Mouse (Mus musculus): ENCODE measurements around the gene Golph3l. TPM values are rescaled to one million over a fixed set of nuclear protein-coding genes. Genes with fewer than 3 reads are reported as not detected.

Golph3l gene
- polyA plus RNA-seq, 1 experiment from 2014 or later = 31.8 TPM

- Histone ChIP-seq H3K4me3 (peak overlapping the region; percentile 90), H3K27me3 (ENCODE audit: low read depth, poor library complexity, severe bottlenecking) (no peaks in the 10 kb centered on the region), H3K9me3 (replicated peaks) (no peaks in the 10 kb centered on the region), H3K27ac (no peak overlapping the region), H3K36me3 (peaks cover 59% of the 10 kb centered on the region), H3K4me1 (peaks cover 50% of the 10 kb centered on the region)
- 73% methylated on average over 7 of the region's 7 CpGs for WGBS
- no peak for DNase-seq (ENCODE audit: low spot score)
These were observed 73.4 kb downstream of the Golph3l start for GRCm38 (mm10) chr3:95661945-95662715.

GRCm38 (mm10) chr3:95662724-95663449, 74.2 kb downstream of the Golph3l start:
- peaks cover 53% of the 10 kb centered on the region for H3K4me1 ChIP-seq
- WGBS = 86% methylated on average over 7 of the region's 7 CpGs
- no peaks in the 10 kb centered on the region for H3K27me3 ChIP-seq (ENCODE audit: low read depth, poor library complexity, severe bottlenecking)
- no peaks in the 10 kb centered on the region for H3K9me3 ChIP-seq (replicated peaks)
- no peak overlapping the region for H3K4me3 ChIP-seq
- DNase-seq (ENCODE audit: low spot score) = no peak
- H3K27ac ChIP-seq = no peak overlapping the region
- H3K36me3 ChIP-seq = peaks cover 65% of the 10 kb centered on the region

- DNase-seq (ENCODE audit: low spot score) = no peak
- no peak overlapping the region for H3K27ac ChIP-seq
- H3K27me3 ChIP-seq (ENCODE audit: low read depth, poor library complexity, severe bottlenecking) = no peaks in the 10 kb centered on the region
- H3K4me1 ChIP-seq = peaks cover 52% of the 10 kb centered on the region
- H3K36me3 ChIP-seq = peaks cover 71% of the 10 kb centered on the region
- WGBS = 91% methylated on average over 2 of the region's 2 CpGs
- H3K4me3 ChIP-seq = no peak overlapping the region
- no peaks in the 10 kb centered on the region for H3K9me3 ChIP-seq (replicated peaks)
These were observed 74.8 kb downstream of the Golph3l start for GRCm38 (mm10) chr3:95663486-95663885.

GRCm38 (mm10) chr3:95663969-95664608, 75.4 kb downstream of the Golph3l start:
- Histone ChIP-seq H3K4me3 (no peak overlapping the region), H3K4me1 (peaks cover 52% of the 10 kb centered on the region), H3K27ac (no peak overlapping the region), H3K36me3 (peaks cover 77% of the 10 kb centered on the region), H3K9me3 (replicated peaks) (no peaks in the 10 kb centered on the region), H3K27me3 (ENCODE audit: low read depth, poor library complexity, severe bottlenecking) (no peaks in the 10 kb centered on the region)
- no peak for DNase-seq (ENCODE audit: low spot score)
- 95% methylated on average over 3 of the region's 3 CpGs for WGBS

GRCm38 (mm10) chr3:95664940-95665352, 76.2 kb downstream of the Golph3l start:
- no peak overlapping the region for H3K27ac ChIP-seq
- no peaks in the 10 kb centered on the region for H3K27me3 ChIP-seq (ENCODE audit: low read depth, poor library complexity, severe bottlenecking)
- peaks cover 52% of the 10 kb centered on the region for H3K4me1 ChIP-seq
- H3K36me3 ChIP-seq = peaks cover 85% of the 10 kb centered on the region
- no peaks in the 10 kb centered on the region for H3K9me3 ChIP-seq (replicated peaks)
- DNase-seq (ENCODE audit: low spot score) = no peak
- H3K4me3 ChIP-seq = no peak overlapping the region
- WGBS = 85% methylated on average over 4 of the region's 4 CpGs

- H3K4me1 ChIP-seq = peaks cover 42% of the 10 kb centered on the region
- H3K36me3 ChIP-seq = peaks cover 83% of the 10 kb centered on the region
- DNase-seq (ENCODE audit: low spot score) = no peak
- 34% methylated on average over 6 of the region's 6 CpGs for WGBS
- H3K27me3 ChIP-seq (ENCODE audit: low read depth, poor library complexity, severe bottlenecking) = no peaks in the 10 kb centered on the region
- no peak overlapping the region for H3K27ac ChIP-seq
- no peak overlapping the region for H3K4me3 ChIP-seq
- no peaks in the 10 kb centered on the region for H3K9me3 ChIP-seq (replicated peaks)
These were observed 77.5 kb downstream of the Golph3l start for GRCm38 (mm10) chr3:95666124-95666844.

GRCm38 (mm10) chr3:95667521-95667920, 78.8 kb downstream of the Golph3l start:
- H3K4me3 ChIP-seq = no peak overlapping the region
- H3K36me3 ChIP-seq = peaks cover 74% of the 10 kb centered on the region
- 79% methylated on average over 4 of the region's 4 CpGs for WGBS
- no peaks in the 10 kb centered on the region for H3K9me3 ChIP-seq (replicated peaks)
- no peak for DNase-seq (ENCODE audit: low spot score)
- H3K27me3 ChIP-seq (ENCODE audit: low read depth, poor library complexity, severe bottlenecking) = no peaks in the 10 kb centered on the region
- peak overlapping the region; percentile 39; the same call in 1 of the 2 replicates for H3K27ac ChIP-seq
- peaks cover 38% of the 10 kb centered on the region for H3K4me1 ChIP-seq

GRCm38 (mm10) chr3:95668026-95668425, 79.3 kb downstream of the Golph3l start:
- Histone ChIP-seq H3K27me3 (ENCODE audit: low read depth, poor library complexity, severe bottlenecking) (no peaks in the 10 kb centered on the region), H3K4me1 (peaks cover 41% of the 10 kb centered on the region), H3K4me3 (no peak overlapping the region), H3K27ac (peak overlapping the region; percentile 39; the same call in 1 of the 2 replicates), H3K9me3 (replicated peaks) (no peaks in the 10 kb centered on the region), H3K36me3 (peaks cover 74% of the 10 kb centered on the region)
- 73% methylated on average over 7 of the region's 7 CpGs for WGBS
- DNase-seq (ENCODE audit: low spot score) = no peak

Other genes starting within 250 kb of the Golph3l start
- 57.1 and 62.9 TPM in 2 replicates for gene Setdb1, start 231.7 kb upstream of the Golph3l start, polyA plus RNA-seq (2016; fragmentation: Nextera tagmentation; extraction: Ambion mirVana)
- not detected in 2 replicates for gene 4930558C23Rik, start 186.1 kb upstream of the Golph3l start, polyA plus RNA-seq (2016; fragmentation: Nextera tagmentation; extraction: Ambion mirVana)
- gene Arnt, start 154.5 kb upstream of the Golph3l start, polyA plus RNA-seq (2016; fragmentation: Nextera tagmentation; extraction: Ambion mirVana) = 32.3 and 43.5 TPM in 2 replicates
- gene Ctsk, start 89.7 kb upstream of the Golph3l start, polyA plus RNA-seq (2016; fragmentation: Nextera tagmentation; extraction: Ambion mirVana) = 3.4 and 4.2 TPM in 2 replicates
- 1.0 and 3.3 TPM in 2 replicates for gene Ctss, start 62.1 kb upstream of the Golph3l start, polyA plus RNA-seq (2016; fragmentation: Nextera tagmentation; extraction: Ambion mirVana)
- gene Hormad1, start 29.3 kb upstream of the Golph3l start, polyA plus RNA-seq (2016; fragmentation: Nextera tagmentation; extraction: Ambion mirVana) = 0.10 TPM in 1 of 2 replicates, not detected in the other
- gene Ensa, start 36.1 kb downstream of the Golph3l start, polyA plus RNA-seq (2016; fragmentation: Nextera tagmentation; extraction: Ambion mirVana) = 74.6 and 88.2 TPM in 2 replicates
- gene Mcl1, start 69.9 kb downstream of the Golph3l start, polyA plus RNA-seq (2016; fragmentation: Nextera tagmentation; extraction: Ambion mirVana) = 49.7 and 52.1 TPM in 2 replicates
- 0.63 and 0.77 TPM in 2 replicates for gene Adamtsl4, start 99.0 kb downstream of the Golph3l start, polyA plus RNA-seq (2016; fragmentation: Nextera tagmentation; extraction: Ambion mirVana)
- gene Ecm1, start 150.6 kb downstream of the Golph3l start, polyA plus RNA-seq (2016; fragmentation: Nextera tagmentation; extraction: Ambion mirVana) = 7.5 and 11.1 TPM in 2 replicates
- 82.1 and 86.1 TPM in 2 replicates for gene Tars2, start 171.3 kb downstream of the Golph3l start, polyA plus RNA-seq (2016; fragmentation: Nextera tagmentation; extraction: Ambion mirVana)
- 21.0 and 24.8 TPM in 2 replicates for gene Rprd2, start 229.9 kb downstream of the Golph3l start, polyA plus RNA-seq (2016; fragmentation: Nextera tagmentation; extraction: Ambion mirVana)

Data from limb, embryonic 10.5 days (tissue).